Mouse (Mus musculus) neural tube, embryonic 11.5 days (tissue): ENCODE data around the gene Cntd1. TPM values are rescaled to one million over a fixed set of nuclear protein-coding genes. Genes with fewer than 3 reads are reported as not detected.

Experiments used
- ATAC-seq: fragments of 200-750 bp; cut with Nextera tagmentation; 2 replicates; pipeline ENCODE4 v1.8.0; 2017; ENCODE audit warnings: moderate number of reproducible peaks, mild to moderate bottlenecking, moderate TSS enrichment, moderate library complexity; ENCODE audit not compliant: insufficient read depth, low FRiP score, low TSS enrichment
- DNase-seq: peaks from one replicate; pipeline ENCODE4 v3.0.0-alpha.2; 2015; ENCODE audit warnings: low spot score
- H3K27ac ChIP-seq: fragments of 300-500 bp; sonication (generic); 2 replicates; pipeline ENCODE4 v1.5.1; 2014; ENCODE audit warnings: low read depth, mild to moderate bottlenecking, low read length
- H3K27me3 ChIP-seq: fragments of 300-500 bp; sonication (generic); 2 replicates; pipeline ENCODE4 v1.6.1; 2014; ENCODE audit warnings: mild to moderate bottlenecking, low read length, mixed read lengths; ENCODE audit not compliant: control insufficient read depth, insufficient read depth
- H3K36me3 ChIP-seq: fragments of 300-500 bp; sonication (generic); 2 replicates; pipeline ENCODE4 v1.6.1; 2014; ENCODE audit warnings: mild to moderate bottlenecking, low read length, moderate library complexity, mixed read lengths; ENCODE audit not compliant: control insufficient read depth, insufficient read depth
- H3K4me1 ChIP-seq: fragments of 300-500 bp; sonication (generic); 2 replicates; pipeline ENCODE4 v1.6.1; 2014; ENCODE audit warnings: low read length, mixed read lengths; ENCODE audit not compliant: control insufficient read depth, insufficient read depth
- H3K4me2 ChIP-seq: fragments of 300-500 bp; sonication (generic); 2 replicates; pipeline ENCODE4 v1.6.1; 2014; ENCODE audit warnings: low read depth, mild to moderate bottlenecking, moderate library complexity
- H3K4me3 ChIP-seq: fragments of 300-500 bp; sonication (generic); 2 replicates; pipeline ENCODE4 v1.5.1; 2014; ENCODE audit warnings: low read depth, low read length
- H3K9ac ChIP-seq: fragments of 300-500 bp; sonication (generic); 2 replicates; pipeline ENCODE4 v1.6.1; 2014; ENCODE audit warnings: mild to moderate bottlenecking, low read length
- H3K9me3 ChIP-seq: fragments of 300-500 bp; sonication (generic); 2 replicates; pipeline ENCODE4 v1.6.1; 2016; ENCODE audit warnings: low read length; ENCODE audit not compliant: control insufficient read depth
- WGBS: fragments of 180-500 bp; shearing (Covaris S2); extraction: QIAGEN DNeasy Blood & Tissue Kit; methylation state at CpG from one replicate; pipeline ENCODE4 v1.1.7; 2014; 5-methylcytosine and 5-hydroxymethylcytosine counted together
- polyA plus RNA-seq: library from polyadenylated mRNA; unstranded; fragments of >200 nt; fragmentation: Nextera tagmentation; extraction: Ambion mirVana; gene quantifications from 2 replicates; pipeline ENCODE4 v1.2.1, GENCODE M21; 2014

The Cntd1 gene
- polyA plus RNA-seq, 1 experiment from 2014 or later: 1.6 TPM

GRCm38 (mm10) chr11:101248258-101248994 is 30.4 kb upstream of the Cntd1 start:
- DNase-seq: peak; percentile 72
- no peaks in the 10 kb centered on the region for H3K36me3 ChIP-seq
- peaks cover 13% of the 10 kb centered on the region for H3K4me1 ChIP-seq
- H3K4me2 ChIP-seq: no peak overlapping the region
- no peak for ATAC-seq
- H3K9ac ChIP-seq: no peak overlapping the region
- H3K9me3 ChIP-seq: no peaks in the 10 kb centered on the region
- H3K27me3 ChIP-seq: peaks cover 19% of the 10 kb centered on the region
- no peak overlapping the region for H3K4me3 ChIP-seq
- H3K27ac ChIP-seq: no peak overlapping the region
- WGBS: 32% methylated on average over 14 of the region's 14 CpGs

GRCm38 (mm10) chr11:101251031-101251430 is 27.8 kb upstream of the Cntd1 start:
- 77% methylated on average over 2 of the region's 2 CpGs for WGBS
- Histone ChIP-seq H3K27ac (no peak overlapping the region), H3K9me3 (no peaks in the 10 kb centered on the region), H3K9ac (no peak overlapping the region), H3K4me3 (no peak overlapping the region), H3K27me3 (peaks cover 14% of the 10 kb centered on the region), H3K4me2 (no peak overlapping the region), H3K4me1 (peaks cover 18% of the 10 kb centered on the region), H3K36me3 (no peaks in the 10 kb centered on the region)
- DNase-seq (no peak), ATAC-seq (no peak)

- H3K4me3 ChIP-seq: peak overlapping the region; percentile 84
- no peak overlapping the region for H3K27ac ChIP-seq
- H3K9ac ChIP-seq: peak overlapping the region; percentile 92
- no peak for DNase-seq
- WGBS: 18% methylated on average over 7 of the region's 7 CpGs
- H3K27me3 ChIP-seq: no peaks in the 10 kb centered on the region
- peak overlapping the region; percentile 91 for H3K4me2 ChIP-seq
- peaks cover 11% of the 10 kb centered on the region for H3K4me1 ChIP-seq
- H3K36me3 ChIP-seq: no peaks in the 10 kb centered on the region
- no peak for ATAC-seq
- H3K9me3 ChIP-seq: no peaks in the 10 kb centered on the region
Observed at GRCm38 (mm10) chr11:101252941-101253340, 25.9 kb upstream of the Cntd1 start.

- H3K36me3 ChIP-seq: no peaks in the 10 kb centered on the region
- peak; percentile 82 for DNase-seq
- peak within 1 kb of the TSS; percentile 82 for H3K27ac ChIP-seq
- H3K4me3 ChIP-seq: peak within 1 kb of the TSS; percentile 84
- peak within 1 kb of the TSS; percentile 92 for H3K9ac ChIP-seq
- H3K27me3 ChIP-seq: no peaks in the 10 kb centered on the region
- under 1% methylated on average over 40 of the region's 40 CpGs for WGBS
- peak within 1 kb of the TSS; percentile 91 for H3K4me2 ChIP-seq
- no peaks in the 10 kb centered on the region for H3K9me3 ChIP-seq
- no peak for ATAC-seq
- peaks cover 11% of the 10 kb centered on the region for H3K4me1 ChIP-seq
Observed at GRCm38 (mm10) chr11:101253613-101254389, 25.0 kb upstream of the Cntd1 start, which contains the start of gene Vps25. TSS of gene Vps25 (plus strand) at chr11:101253707.

GRCm38 (mm10) chr11:101255826-101256775 is 22.7 kb upstream of the Cntd1 start:
- Histone ChIP-seq H3K4me2 (no peak overlapping the region), H3K27ac (no peak overlapping the region), H3K9ac (no peak overlapping the region), H3K4me1 (peaks cover 31% of the 10 kb centered on the region), H3K9me3 (no peaks in the 10 kb centered on the region), H3K36me3 (no peaks in the 10 kb centered on the region), H3K27me3 (peaks cover under 1% of the 10 kb centered on the region; the same call in 1 of the 2 replicates), H3K4me3 (no peak overlapping the region)
- DNase-seq (no peak), ATAC-seq (no peak)
- 93% methylated on average over 13 of the region's 13 CpGs for WGBS

GRCm38 (mm10) chr11:101259261-101259712 is 19.5 kb upstream of the Cntd1 start:
- H3K9ac ChIP-seq: no peak overlapping the region; the same call in 1 of the 2 replicates
- H3K4me3 ChIP-seq: no peak overlapping the region
- peaks cover 42% of the 10 kb centered on the region for H3K4me1 ChIP-seq
- H3K4me2 ChIP-seq: peak overlapping the region; percentile 78
- peaks cover 31% of the 10 kb centered on the region for H3K27me3 ChIP-seq
- H3K36me3 ChIP-seq: no peaks in the 10 kb centered on the region
- ATAC-seq (no peak), DNase-seq (no peak)
- H3K9me3 ChIP-seq: no peaks in the 10 kb centered on the region
- 31% methylated on average over 6 of the region's 6 CpGs for WGBS
- H3K27ac ChIP-seq: 0 out of 2 replicates have a peak overlapping the region, but pooled peaks have one; percentile 29

- Histone ChIP-seq H3K4me3 (peak within 1 kb of the TSS; percentile 37), H3K27me3 (peaks cover 38% of the 10 kb centered on the region), H3K27ac (0 out of 2 replicates have a peak within 1 kb of the TSS, but pooled peaks have one; percentile 29), H3K4me2 (peak within 1 kb of the TSS; percentile 78), H3K4me1 (peaks cover 44% of the 10 kb centered on the region), H3K9me3 (no peaks in the 10 kb centered on the region), H3K36me3 (no peaks in the 10 kb centered on the region), H3K9ac (peak within 1 kb of the TSS; percentile 59)
- peak; percentile 78 for ATAC-seq
- WGBS: under 1% methylated on average over 35 of the region's 43 CpGs
- peak; percentile 73 for DNase-seq
Observed at GRCm38 (mm10) chr11:101259948-101260825, 18.6 kb upstream of the Cntd1 start, which contains the start of gene Wnk4. TSS of gene Wnk4 (plus strand) at chr11:101260567.
